Mouse (Mus musculus): ENCODE measurements around the gene Abi3. TPM values are rescaled to one million over a fixed set of nuclear protein-coding genes. Genes with fewer than 3 reads are reported as not detected.

Gene Abi3
- polyA plus RNA-seq, 1 experiment from 2014 or later: 2.4 TPM

Other genes starting within 250 kb of the Abi3 start
- gene Phb, start 175.5 kb downstream of the Abi3 start, polyA plus RNA-seq (2014; fragmentation: Nextera tagmentation; extraction: Ambion mirVana): 176 and 195 TPM in 2 replicates
- 13.6 and 13.7 TPM in 2 replicates for gene Zfp652, start 129.8 kb downstream of the Abi3 start, polyA plus RNA-seq (2014; fragmentation: Nextera tagmentation; extraction: Ambion mirVana)
- 1.1 and 2.5 TPM in 2 replicates for gene B130006D01Rik, start 118.9 kb downstream of the Abi3 start, polyA plus RNA-seq (2014; fragmentation: Nextera tagmentation; extraction: Ambion mirVana)
- not detected in 2 replicates for gene Phospho1, start 18.0 kb downstream of the Abi3 start, polyA plus RNA-seq (2014; fragmentation: Nextera tagmentation; extraction: Ambion mirVana)
- 7.1 and 7.6 TPM in 2 replicates for gene Gngt2, start 5.3 kb downstream of the Abi3 start, polyA plus RNA-seq (2014; fragmentation: Nextera tagmentation; extraction: Ambion mirVana)
- gene B4galnt2, start 72.4 kb upstream of the Abi3 start, polyA plus RNA-seq (2014; fragmentation: Nextera tagmentation; extraction: Ambion mirVana): 0.11 TPM in 1 of 2 replicates, not detected in the other
- 80.6 and 83.9 TPM in 2 replicates for gene Igf2bp1, start 163.5 kb upstream of the Abi3 start, polyA plus RNA-seq (2014; fragmentation: Nextera tagmentation; extraction: Ambion mirVana)
- gene Gip, start 182.1 kb upstream of the Abi3 start, polyA plus RNA-seq (2014; fragmentation: Nextera tagmentation; extraction: Ambion mirVana): not detected in 2 replicates
- gene Snf8, start 192.4 kb upstream of the Abi3 start, polyA plus RNA-seq (2014; fragmentation: Nextera tagmentation; extraction: Ambion mirVana): 47.3 and 48.8 TPM in 2 replicates
- 20.9 and 25.2 TPM in 2 replicates for gene Ube2z, start 222.9 kb upstream of the Abi3 start, polyA plus RNA-seq (2014; fragmentation: Nextera tagmentation; extraction: Ambion mirVana)
- gene Atp5g1, start 233.2 kb upstream of the Abi3 start, polyA plus RNA-seq (2014; fragmentation: Nextera tagmentation; extraction: Ambion mirVana): 474 and 485 TPM in 2 replicates